Mouse (Mus musculus): Measurements from ENCODE around the gene Pdss2. TPM values are rescaled to one million over a fixed set of nuclear protein-coding genes. Genes with fewer than 3 reads are reported as not detected.

Pdss2 gene
- polyA plus RNA-seq, 1 experiment from 2014 or later: 8.0 TPM

DNA sequence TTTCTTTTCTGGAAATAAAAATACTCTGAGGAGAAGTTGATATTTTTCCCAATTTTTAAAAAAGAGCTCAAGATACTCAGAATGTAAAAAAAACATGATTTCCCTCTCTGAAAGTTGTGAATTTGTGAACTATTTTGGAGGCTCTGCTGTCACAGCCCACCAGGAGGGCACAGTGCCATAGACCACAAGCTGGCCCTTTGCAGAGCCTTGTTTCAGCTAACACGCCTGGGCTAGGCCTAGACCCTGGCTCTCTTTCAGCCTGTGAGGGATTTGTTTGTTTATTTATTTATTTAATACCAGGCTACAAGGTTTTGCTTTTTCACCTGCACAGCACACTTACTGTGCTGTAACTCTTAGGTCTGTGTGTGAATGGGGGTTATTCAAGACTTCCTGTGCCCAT is 64.3 kb downstream of the Pdss2 start:
- no peaks in the 10 kb centered on the region for H3K9me3 ChIP-seq (ENCODE audit: control insufficient read depth)
- no peak overlapping the region for H3K4me2 ChIP-seq (replicated peaks; ENCODE audit: low read depth)
- H3K36me3 ChIP-seq (ENCODE audit: control insufficient read depth, insufficient read depth): no peaks in the 10 kb centered on the region
- H3K27ac ChIP-seq (ENCODE audit: low read depth, low read length): no peak overlapping the region
- 81% methylated on average over 1 of the region's 1 CpGs for WGBS
- H3K27me3 ChIP-seq (replicated peaks; ENCODE audit: control insufficient read depth, insufficient read depth, low read length): no peaks in the 10 kb centered on the region
- H3K9ac ChIP-seq (ENCODE audit: low read depth, low read length): no peak overlapping the region
- no peak for TF ChIP-seq CTCF (IDR thresholded peaks at IDR 0.05; ENCODE audit: low read depth)
- no peak for ATAC-seq
- H3K4me1 ChIP-seq (replicated peaks; ENCODE audit: control insufficient read depth, insufficient read depth, low read length): no peaks in the 10 kb centered on the region
- no peak overlapping the region for H3K4me3 ChIP-seq (ENCODE audit: low read depth, low read length)

DNA sequence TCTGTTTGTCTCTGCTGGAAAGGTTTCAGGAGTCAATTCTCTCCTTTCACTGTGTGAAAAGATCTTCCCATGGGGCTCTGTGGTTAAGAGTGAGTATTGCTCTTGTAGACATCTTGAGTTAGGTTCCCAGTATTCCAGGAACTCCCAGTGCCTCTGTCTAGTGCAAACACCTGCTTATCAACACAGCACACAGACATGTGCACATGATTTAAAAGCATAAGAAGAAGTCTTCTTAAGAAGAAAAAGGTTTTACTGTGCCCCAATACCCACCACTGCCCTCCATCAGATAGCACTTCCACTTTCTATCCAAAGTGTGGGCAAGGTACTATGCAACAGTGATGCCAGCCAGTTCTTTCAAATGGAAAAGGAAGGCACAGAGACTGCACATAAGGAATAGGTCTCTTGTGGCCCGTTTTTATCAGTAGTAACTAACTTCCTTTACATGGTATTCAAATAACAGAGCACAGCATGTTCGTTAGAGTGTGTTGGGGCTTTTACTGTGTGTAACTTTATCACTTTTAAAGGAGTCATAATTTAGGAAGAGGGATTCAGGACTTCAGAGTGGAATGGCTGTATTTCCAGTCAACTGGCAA is 69.4 kb downstream of the Pdss2 start:
- no peak for TF ChIP-seq CTCF (IDR thresholded peaks at IDR 0.05; ENCODE audit: low read depth)
- H3K4me2 ChIP-seq (replicated peaks; ENCODE audit: low read depth): no peak overlapping the region
- no peaks in the 10 kb centered on the region for H3K36me3 ChIP-seq (ENCODE audit: control insufficient read depth, insufficient read depth)
- ATAC-seq: no peak
- H3K4me1 ChIP-seq (replicated peaks; ENCODE audit: control insufficient read depth, insufficient read depth, low read length): peaks cover 6% of the 10 kb centered on the region; the same call in 1 of the 2 replicates
- H3K9ac ChIP-seq (ENCODE audit: low read depth, low read length): no peak overlapping the region
- 56% methylated on average over 2 of the region's 2 CpGs for whole genome bisulfite sequencing
- H3K27me3 ChIP-seq (replicated peaks; ENCODE audit: control insufficient read depth, insufficient read depth, low read length): no peaks in the 10 kb centered on the region
- peak overlapping the region; percentile 42; the same call in 1 of the 2 replicates for H3K27ac ChIP-seq (ENCODE audit: low read depth, low read length)
- H3K4me3 ChIP-seq (ENCODE audit: low read depth, low read length): no peak overlapping the region
- H3K9me3 ChIP-seq (ENCODE audit: control insufficient read depth): no peaks in the 10 kb centered on the region

DNA sequence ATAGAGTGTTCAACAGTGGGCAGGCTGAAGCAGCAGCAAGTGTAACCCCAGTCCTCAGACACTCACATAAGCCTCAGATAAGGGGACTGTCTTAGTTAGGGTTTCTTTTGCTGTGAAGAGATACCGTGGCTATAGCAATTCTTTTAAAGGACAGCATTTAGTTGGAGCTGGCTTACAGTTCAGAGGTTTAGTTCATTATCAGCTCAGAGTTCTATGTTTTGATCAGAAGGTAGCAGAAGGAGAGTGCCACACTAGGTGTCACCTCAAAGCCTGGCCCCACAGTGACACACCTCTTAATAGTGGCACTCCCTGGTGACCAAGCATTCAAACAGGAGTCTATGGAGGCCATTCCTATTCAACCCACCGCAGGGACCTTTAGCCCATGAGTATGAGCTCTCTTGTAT is 70.0 kb downstream of the Pdss2 start:
- no peak overlapping the region for H3K4me2 ChIP-seq (replicated peaks; ENCODE audit: low read depth)
- ATAC-seq: peak; percentile 95
- H3K27me3 ChIP-seq (replicated peaks; ENCODE audit: control insufficient read depth, insufficient read depth, low read length): no peaks in the 10 kb centered on the region
- TF ChIP-seq CTCF (IDR thresholded peaks at IDR 0.05; ENCODE audit: low read depth): 0 out of 2 replicates have a peak, but pooled peaks have one; percentile 9
- no peak overlapping the region for H3K4me3 ChIP-seq (ENCODE audit: low read depth, low read length)
- no peaks in the 10 kb centered on the region for H3K9me3 ChIP-seq (ENCODE audit: control insufficient read depth)
- no peaks in the 10 kb centered on the region for H3K36me3 ChIP-seq (ENCODE audit: control insufficient read depth, insufficient read depth)
- H3K27ac ChIP-seq (ENCODE audit: low read depth, low read length): peak overlapping the region; percentile 42; the same call in 1 of the 2 replicates
- WGBS: 68% methylated on average over 2 of the region's 2 CpGs
- H3K9ac ChIP-seq (ENCODE audit: low read depth, low read length): no peak overlapping the region
- H3K4me1 ChIP-seq (replicated peaks; ENCODE audit: control insufficient read depth, insufficient read depth, low read length): peaks cover 6% of the 10 kb centered on the region; the same call in 1 of the 2 replicates

DNA sequence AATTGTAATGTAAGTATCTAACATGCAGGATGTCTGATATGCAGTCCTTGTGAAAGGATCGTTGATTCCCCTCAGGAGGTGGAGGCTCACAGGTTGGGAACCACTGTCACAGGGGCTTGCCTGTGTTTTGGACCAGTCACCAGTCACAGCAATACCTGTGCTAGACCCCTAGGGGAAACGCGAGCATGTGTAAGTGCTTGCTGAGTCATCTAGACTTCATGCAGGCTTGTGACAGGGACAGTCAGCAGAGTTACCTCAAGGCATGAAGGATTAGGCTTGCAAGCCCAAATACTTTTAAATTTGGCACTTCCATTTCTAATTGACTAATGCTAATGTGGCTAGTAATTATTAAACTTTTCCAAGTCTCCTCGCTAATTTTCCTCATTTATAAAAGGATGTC is 71.2 kb downstream of the Pdss2 start:
- TF ChIP-seq CTCF (IDR thresholded peaks at IDR 0.05; ENCODE audit: low read depth): peak; percentile 52
- Histone ChIP-seq H3K9ac (ENCODE audit: low read depth, low read length) (no peak overlapping the region; the same call in 1 of the 2 replicates), H3K27ac (ENCODE audit: low read depth, low read length) (no peak overlapping the region), H3K4me1 (replicated peaks; ENCODE audit: control insufficient read depth, insufficient read depth, low read length) (peaks cover 6% of the 10 kb centered on the region; the same call in 1 of the 2 replicates), H3K27me3 (replicated peaks; ENCODE audit: control insufficient read depth, insufficient read depth, low read length) (no peaks in the 10 kb centered on the region), H3K4me2 (replicated peaks; ENCODE audit: low read depth) (no peak overlapping the region), H3K4me3 (ENCODE audit: low read depth, low read length) (no peak overlapping the region), H3K36me3 (ENCODE audit: control insufficient read depth, insufficient read depth) (no peaks in the 10 kb centered on the region), H3K9me3 (ENCODE audit: control insufficient read depth) (no peaks in the 10 kb centered on the region)
- WGBS: 69% methylated on average over 4 of the region's 4 CpGs
- no peak for ATAC-seq

DNA sequence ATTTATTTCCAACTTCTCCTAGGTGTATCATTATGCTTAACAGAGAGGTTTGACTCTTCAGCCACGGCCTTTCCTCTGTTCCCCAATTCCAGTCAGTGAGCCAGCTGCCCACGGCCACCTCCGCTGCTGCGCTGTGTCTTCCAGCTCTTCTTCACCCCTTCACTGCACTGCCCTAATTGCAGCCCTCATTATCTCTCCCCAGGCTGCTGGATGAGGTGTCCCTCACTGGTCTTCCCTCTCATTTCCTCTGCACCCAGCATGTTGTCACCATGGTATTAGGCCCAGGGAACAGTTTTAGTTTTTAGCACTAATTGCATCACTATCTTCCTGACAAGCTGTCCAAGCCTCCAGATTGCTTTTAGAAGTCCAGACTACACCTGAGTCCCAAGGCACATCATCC is 73.0 kb downstream of the Pdss2 start:
- Histone ChIP-seq H3K36me3 (ENCODE audit: control insufficient read depth, insufficient read depth) (no peaks in the 10 kb centered on the region), H3K27ac (ENCODE audit: low read depth, low read length) (no peak overlapping the region), H3K9ac (ENCODE audit: low read depth, low read length) (no peak overlapping the region), H3K4me1 (replicated peaks; ENCODE audit: control insufficient read depth, insufficient read depth, low read length) (peaks cover 6% of the 10 kb centered on the region; the same call in 1 of the 2 replicates), H3K27me3 (replicated peaks; ENCODE audit: control insufficient read depth, insufficient read depth, low read length) (no peaks in the 10 kb centered on the region), H3K4me2 (replicated peaks; ENCODE audit: low read depth) (no peak overlapping the region), H3K9me3 (ENCODE audit: control insufficient read depth) (no peaks in the 10 kb centered on the region), H3K4me3 (ENCODE audit: low read depth, low read length) (no peak overlapping the region)
- 87% methylated on average over 4 of the region's 4 CpGs for WGBS
- no peak for ATAC-seq
- no peak for TF ChIP-seq CTCF (IDR thresholded peaks at IDR 0.05; ENCODE audit: low read depth)

DNA sequence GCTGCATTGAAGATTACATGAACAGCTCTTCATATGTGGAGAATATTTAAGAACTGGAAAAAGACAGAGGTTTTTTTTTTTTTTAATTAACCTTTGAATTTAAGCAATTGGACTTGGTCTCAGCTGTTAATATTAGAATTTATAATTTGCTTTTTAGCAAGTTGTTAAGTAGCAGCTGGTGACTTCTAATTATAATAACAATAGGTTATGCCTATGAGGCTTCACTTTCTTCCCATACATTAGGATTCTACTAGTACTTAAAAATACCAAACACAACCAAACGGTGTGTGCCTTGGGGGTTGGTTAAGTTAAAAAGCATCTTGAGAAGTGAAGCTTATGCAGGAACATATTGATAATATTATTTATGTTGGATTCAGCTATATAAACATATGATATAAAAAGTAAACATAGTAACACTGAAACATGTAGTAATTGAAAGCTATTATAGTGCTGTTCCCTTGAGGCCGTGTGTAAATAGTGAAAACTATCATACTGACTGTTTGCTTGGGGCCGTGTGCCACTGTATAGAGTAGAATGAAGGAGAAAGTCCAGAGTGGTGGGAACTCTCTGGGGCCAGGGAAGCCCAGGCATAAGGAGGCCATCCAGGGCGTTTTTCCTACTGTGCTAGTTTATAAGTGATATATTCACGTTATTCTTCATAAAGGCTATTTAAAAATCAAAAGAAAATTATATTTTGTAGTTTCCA is 87.0 kb downstream of the Pdss2 start:
- H3K9ac ChIP-seq (ENCODE audit: low read depth, low read length): no peak overlapping the region
- WGBS: 30% methylated on average over 5 of the region's 5 CpGs
- peaks cover 19% of the 10 kb centered on the region for H3K4me1 ChIP-seq (replicated peaks; ENCODE audit: control insufficient read depth, insufficient read depth, low read length)
- no peak overlapping the region for H3K4me2 ChIP-seq (replicated peaks; ENCODE audit: low read depth)
- H3K36me3 ChIP-seq (ENCODE audit: control insufficient read depth, insufficient read depth): no peaks in the 10 kb centered on the region
- TF ChIP-seq CTCF (IDR thresholded peaks at IDR 0.05; ENCODE audit: low read depth): no peak
- H3K4me3 ChIP-seq (ENCODE audit: low read depth, low read length): no peak overlapping the region
- no peak for ATAC-seq
- no peaks in the 10 kb centered on the region for H3K9me3 ChIP-seq (ENCODE audit: control insufficient read depth)
- H3K27me3 ChIP-seq (replicated peaks; ENCODE audit: control insufficient read depth, insufficient read depth, low read length): no peaks in the 10 kb centered on the region
- H3K27ac ChIP-seq (ENCODE audit: low read depth, low read length): no peak overlapping the region

Data from intestine, postnatal 0 days (tissue).